ENCODE assay signal across 20 mouse cellular contexts in the genomic region with DNA sequence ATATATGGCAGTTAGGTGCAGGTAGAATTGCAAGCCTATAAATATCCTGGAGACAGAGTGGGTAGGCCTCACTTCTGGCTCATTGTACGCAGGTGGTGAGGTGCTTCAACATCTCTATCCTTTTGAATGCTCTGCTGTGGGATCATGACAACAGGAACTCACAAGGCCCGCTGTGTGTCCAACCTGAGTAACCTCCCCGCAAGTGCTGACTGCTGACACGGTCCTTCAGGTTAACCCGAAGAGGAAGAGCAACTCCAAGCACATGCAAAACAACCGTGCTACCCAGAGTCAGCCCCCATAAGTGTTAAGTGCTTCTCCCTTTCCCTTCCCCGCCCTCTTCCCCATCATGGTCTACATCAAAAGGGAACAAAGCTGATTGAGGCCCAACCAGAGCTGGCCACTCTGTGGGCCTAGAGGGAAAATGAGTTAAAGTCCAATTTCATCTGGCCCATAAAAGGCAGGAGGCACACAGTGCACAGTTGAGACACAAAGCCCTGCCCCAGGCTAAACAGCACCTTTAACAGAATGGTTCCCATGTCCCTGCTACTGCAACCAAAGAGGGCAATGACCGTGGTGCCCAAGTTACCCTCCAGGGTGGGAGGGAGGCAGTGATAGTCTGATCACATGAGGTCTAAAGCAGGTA.
"Had no signal": no experiment of that assay in that cellular context is flagged by ENCODE, and none has a peak within 500 bp of the region (broad histone marks: within the 10 kb centered on the region; RNA-seq: fewer than 3 reads in every experiment).

No protein-coding gene starts in this region.

- H3K4me2 ChIP-seq: lung, embryonic 14.5 days; midbrain, embryonic 12.5 days; midbrain, embryonic 15.5 days; neural tube, embryonic 12.5 days; neural tube, embryonic 15.5 days had no signal

- H3K9me3 ChIP-seq: midbrain, embryonic 12.5 days; midbrain, embryonic 15.5 days; neural tube, embryonic 12.5 days; neural tube, embryonic 15.5 days had no signal

- H3K4me3 ChIP-seq: megakaryocyte, embryonic 14.5 days; midbrain, embryonic 12.5 days; midbrain, embryonic 15.5 days; neural tube, embryonic 12.5 days; neural tube, embryonic 15.5 days had no signal

- ATAC-seq: liver, postnatal 0 days; lung, postnatal 0 days; midbrain, embryonic 15.5 days had no signal

- H3K36me3 ChIP-seq: midbrain, embryonic 12.5 days; midbrain, embryonic 15.5 days; neural tube, embryonic 12.5 days; neural tube, embryonic 15.5 days had no signal

- DNase-seq: kidney, adult 18-20 months; kidney, adult 9 months; kidney, postnatal 14 days; kidney, postnatal 4 days; left cerebral cortex, postnatal 4 days; liver, postnatal 0 days; lung, embryonic 14.5 days; lung, postnatal 36 days; right cerebral cortex, adult 18-20 months; right cerebral cortex, postnatal 14 days; right cerebral cortex, postnatal 4 days; thymus, postnatal 25 days had no signal

- H3K27ac ChIP-seq: liver, embryonic 14.5 days; midbrain, embryonic 12.5 days; midbrain, embryonic 15.5 days; neural tube, embryonic 12.5 days; neural tube, embryonic 15.5 days; stomach, postnatal 0 days had no signal

- H3K9ac ChIP-seq: liver, embryonic 14.5 days; liver, postnatal 0 days; lung, embryonic 14.5 days; midbrain, embryonic 12.5 days; midbrain, embryonic 15.5 days; neural tube, embryonic 12.5 days; neural tube, embryonic 15.5 days had no signal

- H3K27me3 ChIP-seq: megakaryocyte, embryonic 14.5 days; midbrain, embryonic 12.5 days; midbrain, embryonic 15.5 days; neural tube, embryonic 12.5 days; neural tube, embryonic 15.5 days had no signal

- H3K4me1 ChIP-seq: megakaryocyte, embryonic 14.5 days; midbrain, embryonic 15.5 days; neural tube, embryonic 15.5 days had no signal
